Mouse (Mus musculus) midbrain, embryonic 13.5 days (tissue): Measurements from ENCODE around the gene Ak4. TPM values are rescaled to one million over a fixed set of nuclear protein-coding genes. Genes with fewer than 3 reads are reported as not detected.

ENCODE experiments used
- ATAC-seq: fragments of 200-750 bp; cut with Nextera tagmentation; 2 replicates; pipeline ENCODE4 v1.8.0; 2017; ENCODE audit warnings: mild to moderate bottlenecking, moderate TSS enrichment, moderate library complexity
- H3K27ac ChIP-seq: fragments of 300-500 bp; sonication (generic); 2 replicates; pipeline ENCODE4 v1.5.1; 2015; ENCODE audit warnings: inconsistent platforms, mild to moderate bottlenecking, moderate library complexity
- H3K27me3 ChIP-seq: fragments of 300-500 bp; sonication (generic); 2 replicates; pipeline ENCODE4 v1.6.1; 2015; ENCODE audit warnings: mild to moderate bottlenecking, inconsistent platforms
- H3K36me3 ChIP-seq: fragments of 300-500 bp; sonication (generic); 2 replicates; pipeline ENCODE4 v1.6.1; 2015; ENCODE audit warnings: mild to moderate bottlenecking, inconsistent platforms
- H3K4me1 ChIP-seq: fragments of 300-500 bp; sonication (generic); replicated peaks from 2 replicates; pipeline ENCODE4 v1.6.1; 2015; ENCODE audit warnings: inconsistent platforms
- H3K4me2 ChIP-seq: fragments of 300-500 bp; sonication (generic); replicated peaks from 2 replicates; pipeline ENCODE4 v1.6.1; 2015; ENCODE audit warnings: moderate library complexity, mild to moderate bottlenecking, inconsistent platforms
- H3K4me3 ChIP-seq: fragments of 300-500 bp; sonication (generic); replicated peaks from 2 replicates; pipeline ENCODE4 v1.5.1; 2015; ENCODE audit warnings: mild to moderate bottlenecking, inconsistent platforms
- H3K9ac ChIP-seq: fragments of 300-500 bp; sonication (generic); replicated peaks from 2 replicates; pipeline ENCODE4 v1.6.1; 2015; ENCODE audit warnings: mild to moderate bottlenecking, inconsistent platforms
- H3K9me3 ChIP-seq: fragments of 300-500 bp; sonication (generic); 2 replicates; pipeline ENCODE4 v1.6.1; 2016; ENCODE audit warnings: mild to moderate bottlenecking, inconsistent platforms
- WGBS: fragments of 180-500 bp; shearing (Covaris S2); methylation state at CpG from one replicate; pipeline ENCODE4 v1.1.7; 2015; 5-methylcytosine and 5-hydroxymethylcytosine counted together
- polyA plus RNA-seq: library from polyadenylated mRNA; unstranded; fragments of >200 nt; fragmentation: Nextera tagmentation; extraction: Ambion mirVana; gene quantifications from 2 replicates; pipeline ENCODE4 v1.2.1, GENCODE M21; 2015

Gene Ak4
- polyA plus RNA-seq, 1 experiment from 2014 or later, result 7.3 TPM

DNA sequence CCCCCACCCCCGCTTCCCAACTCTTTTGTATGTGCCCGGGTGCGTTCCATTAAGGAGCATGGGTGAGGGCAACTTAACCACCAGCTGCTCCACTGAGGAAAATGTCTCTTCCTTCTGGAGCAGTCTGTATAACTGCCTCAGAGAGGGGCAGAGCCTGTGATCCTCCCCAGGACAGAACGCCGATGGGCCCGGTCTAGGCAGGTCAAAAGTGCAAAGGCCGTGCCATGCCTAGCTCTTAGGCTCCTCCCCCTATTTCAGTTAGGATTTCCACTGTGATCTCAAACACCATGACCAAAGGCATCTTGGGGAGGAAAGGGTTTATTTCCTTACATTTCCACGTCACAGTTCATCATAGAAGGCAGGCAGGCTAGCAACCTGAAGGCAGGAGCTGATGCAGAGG, 29.6 kb downstream of the Ak4 start:
- no peak overlapping the region for H3K9ac ChIP-seq
- no peaks in the 10 kb centered on the region for H3K27me3 ChIP-seq
- WGBS, result 96% methylated on average over 8 of the region's 8 CpGs
- no peak overlapping the region for H3K4me2 ChIP-seq
- H3K9me3 ChIP-seq, result no peaks in the 10 kb centered on the region
- H3K4me3 ChIP-seq, result no peak overlapping the region
- H3K27ac ChIP-seq, result no peak overlapping the region
- H3K4me1 ChIP-seq, result no peaks in the 10 kb centered on the region
- no peaks in the 10 kb centered on the region for H3K36me3 ChIP-seq
- no peak for ATAC-seq

- no peak overlapping the region for H3K4me2 ChIP-seq
- H3K4me1 ChIP-seq, result no peaks in the 10 kb centered on the region
- no peak overlapping the region for H3K9ac ChIP-seq
- no peak for ATAC-seq
- no peaks in the 10 kb centered on the region for H3K27me3 ChIP-seq
- no peak overlapping the region for H3K27ac ChIP-seq
- no peaks in the 10 kb centered on the region for H3K9me3 ChIP-seq
- WGBS, result 92% methylated on average over 7 of the region's 7 CpGs
- no peak overlapping the region for H3K4me3 ChIP-seq
- H3K36me3 ChIP-seq, result no peaks in the 10 kb centered on the region
Observed at GRCm38 (mm10) chr4:101449344-101449743, 30.3 kb downstream of the Ak4 start.

GRCm38 (mm10) chr4:101450150-101450780, 31.2 kb downstream of the Ak4 start:
- H3K27ac ChIP-seq, result no peak overlapping the region
- ATAC-seq, result no peak
- no peak overlapping the region for H3K9ac ChIP-seq
- H3K4me3 ChIP-seq, result no peak overlapping the region
- H3K9me3 ChIP-seq, result no peaks in the 10 kb centered on the region
- H3K4me2 ChIP-seq, result no peak overlapping the region
- H3K27me3 ChIP-seq, result no peaks in the 10 kb centered on the region
- no peaks in the 10 kb centered on the region for H3K4me1 ChIP-seq
- WGBS, result 95% methylated on average over 20 of the region's 20 CpGs
- no peaks in the 10 kb centered on the region for H3K36me3 ChIP-seq

- Histone ChIP-seq H3K27ac (no peak overlapping the region), H3K36me3 (no peaks in the 10 kb centered on the region), H3K9ac (no peak overlapping the region), H3K4me1 (no peaks in the 10 kb centered on the region), H3K27me3 (no peaks in the 10 kb centered on the region), H3K4me3 (no peak overlapping the region), H3K9me3 (no peaks in the 10 kb centered on the region), H3K4me2 (no peak overlapping the region)
- ATAC-seq, result no peak
- 69% methylated on average over 4 of the region's 4 CpGs for WGBS
Observed at GRCm38 (mm10) chr4:101451089-101451488, 32.0 kb downstream of the Ak4 start.

GRCm38 (mm10) chr4:101452829-101453228, 33.8 kb downstream of the Ak4 start:
- no peaks in the 10 kb centered on the region for H3K36me3 ChIP-seq
- 87% methylated on average over 9 of the region's 9 CpGs for WGBS
- no peaks in the 10 kb centered on the region for H3K9me3 ChIP-seq
- no peak overlapping the region for H3K9ac ChIP-seq
- no peaks in the 10 kb centered on the region for H3K27me3 ChIP-seq
- H3K4me2 ChIP-seq, result no peak overlapping the region
- no peak overlapping the region for H3K27ac ChIP-seq
- no peak overlapping the region for H3K4me3 ChIP-seq
- H3K4me1 ChIP-seq, result no peaks in the 10 kb centered on the region
- no peak for ATAC-seq

- Histone ChIP-seq H3K36me3 (no peaks in the 10 kb centered on the region), H3K4me3 (no peak overlapping the region), H3K4me2 (no peak overlapping the region), H3K9me3 (no peaks in the 10 kb centered on the region), H3K27ac (no peak overlapping the region), H3K27me3 (no peaks in the 10 kb centered on the region), H3K4me1 (no peaks in the 10 kb centered on the region), H3K9ac (no peak overlapping the region)
- WGBS, result 90% methylated on average over 8 of the region's 8 CpGs
- no peak for ATAC-seq
Observed at GRCm38 (mm10) chr4:101457176-101457575, 38.1 kb downstream of the Ak4 start.

DNA sequence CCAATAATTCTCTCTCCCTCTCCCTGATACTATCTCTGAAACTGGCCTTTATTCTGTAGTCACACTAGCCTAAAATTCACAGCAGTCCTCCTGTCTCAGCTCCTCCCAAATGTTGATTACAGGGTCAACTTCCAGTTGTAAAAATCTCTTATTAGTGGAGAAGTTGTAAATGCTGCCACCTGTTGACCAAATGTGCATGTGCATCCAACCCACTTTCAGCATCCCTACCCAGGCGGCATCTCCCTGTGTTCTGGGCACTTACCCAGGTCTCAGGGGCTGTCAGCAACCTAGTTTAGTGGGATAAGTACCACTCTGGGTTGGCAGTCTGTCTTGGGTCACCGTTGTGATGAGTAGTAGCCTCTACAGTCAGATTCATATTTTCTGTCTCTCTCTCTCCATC, 39.3 kb downstream of the Ak4 start:
- Histone ChIP-seq H3K4me1 (no peaks in the 10 kb centered on the region), H3K27me3 (no peaks in the 10 kb centered on the region), H3K27ac (no peak overlapping the region), H3K36me3 (no peaks in the 10 kb centered on the region), H3K4me3 (no peak overlapping the region), H3K4me2 (no peak overlapping the region), H3K9me3 (no peaks in the 10 kb centered on the region), H3K9ac (no peak overlapping the region)
- ATAC-seq, result no peak
- WGBS, result 58% methylated on average over 2 of the region's 2 CpGs

DNA sequence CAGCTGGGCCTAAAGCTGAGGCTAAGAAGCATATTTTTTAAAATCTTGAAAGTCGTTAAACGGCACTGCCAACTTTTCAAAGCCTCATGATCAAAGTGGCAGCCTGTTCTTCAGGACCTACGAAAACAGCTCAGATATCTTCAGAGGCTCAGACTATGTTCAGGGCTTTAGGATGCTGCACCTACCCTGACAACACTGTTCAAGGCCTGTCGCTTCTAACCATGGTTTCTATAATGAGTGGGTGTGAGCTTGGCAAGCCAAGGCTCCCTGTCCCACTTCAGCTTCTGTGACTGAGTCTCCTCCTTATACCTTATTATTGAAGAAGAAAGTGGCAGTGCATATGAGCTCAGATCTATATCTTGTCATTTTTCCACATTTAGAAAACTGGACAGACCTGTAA, 40.3 kb downstream of the Ak4 start:
- no peaks in the 10 kb centered on the region for H3K27me3 ChIP-seq
- ATAC-seq, result no peak
- no peaks in the 10 kb centered on the region for H3K4me1 ChIP-seq
- 93% methylated on average over 4 of the region's 4 CpGs for WGBS
- H3K27ac ChIP-seq, result no peak overlapping the region
- no peak overlapping the region for H3K4me2 ChIP-seq
- no peak overlapping the region for H3K4me3 ChIP-seq
- H3K9me3 ChIP-seq, result no peaks in the 10 kb centered on the region
- H3K9ac ChIP-seq, result no peak overlapping the region
- no peaks in the 10 kb centered on the region for H3K36me3 ChIP-seq

DNA sequence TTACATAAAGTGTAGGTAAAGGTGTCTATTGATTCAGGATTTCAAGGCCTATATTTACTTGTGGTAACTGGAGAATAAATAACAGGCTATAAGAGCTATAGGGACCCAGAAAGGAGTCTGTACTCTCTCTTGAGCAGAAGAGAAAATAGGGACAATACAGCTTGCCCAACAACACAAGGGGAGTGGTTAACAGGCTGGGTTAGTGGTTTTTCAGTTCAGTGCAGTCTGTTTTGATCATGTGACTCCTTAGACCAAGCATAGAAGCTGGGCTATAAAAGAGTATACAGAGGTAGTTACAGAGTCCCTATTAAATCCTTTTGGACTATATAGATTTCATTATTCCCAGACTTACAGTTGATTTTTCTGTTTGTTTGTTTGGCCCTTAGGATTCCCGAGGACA, 41.0 kb downstream of the Ak4 start:
- Histone ChIP-seq H3K27ac (no peak overlapping the region), H3K9ac (no peak overlapping the region), H3K4me2 (no peak overlapping the region), H3K4me1 (no peaks in the 10 kb centered on the region), H3K27me3 (no peaks in the 10 kb centered on the region), H3K36me3 (no peaks in the 10 kb centered on the region), H3K4me3 (no peak overlapping the region), H3K9me3 (no peaks in the 10 kb centered on the region)
- WGBS, result 92% methylated on average over 1 of the region's 1 CpGs
- no peak for ATAC-seq

DNA sequence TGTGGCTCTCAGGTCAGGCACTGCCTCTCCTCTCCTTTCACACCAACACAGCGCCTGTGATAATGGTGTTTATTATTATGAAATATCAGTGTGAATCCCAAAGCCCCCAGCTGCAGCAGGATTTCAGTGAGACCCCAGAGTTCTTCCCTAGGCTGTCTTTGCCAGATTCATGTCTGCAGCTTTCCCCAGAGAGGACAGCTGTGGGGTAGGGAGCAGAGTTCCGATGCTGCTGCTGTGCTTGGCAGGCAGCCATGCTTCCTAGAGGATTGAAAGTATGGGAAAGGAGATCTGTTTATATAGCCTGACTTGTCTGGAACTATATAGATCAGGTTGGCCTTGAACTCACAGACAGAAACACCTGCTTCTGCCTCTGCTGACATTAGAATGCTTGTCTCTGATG, 43.0 kb downstream of the Ak4 start:
- Histone ChIP-seq H3K36me3 (no peaks in the 10 kb centered on the region), H3K4me1 (no peaks in the 10 kb centered on the region), H3K4me3 (no peak overlapping the region), H3K27ac (no peak overlapping the region), H3K4me2 (no peak overlapping the region), H3K9me3 (no peaks in the 10 kb centered on the region), H3K9ac (no peak overlapping the region), H3K27me3 (no peaks in the 10 kb centered on the region)
- ATAC-seq, result no peak
- WGBS, result 91% methylated on average over 2 of the region's 2 CpGs

GRCm38 (mm10) chr4:101466264-101466663, 47.2 kb downstream of the Ak4 start:
- Histone ChIP-seq H3K4me2 (no peak overlapping the region), H3K9me3 (no peaks in the 10 kb centered on the region), H3K36me3 (no peaks in the 10 kb centered on the region), H3K27me3 (no peaks in the 10 kb centered on the region), H3K27ac (no peak overlapping the region), H3K9ac (no peak overlapping the region), H3K4me1 (no peaks in the 10 kb centered on the region), H3K4me3 (no peak overlapping the region)
- no peak for ATAC-seq
- 88% methylated on average over 3 of the region's 3 CpGs for WGBS

DNA sequence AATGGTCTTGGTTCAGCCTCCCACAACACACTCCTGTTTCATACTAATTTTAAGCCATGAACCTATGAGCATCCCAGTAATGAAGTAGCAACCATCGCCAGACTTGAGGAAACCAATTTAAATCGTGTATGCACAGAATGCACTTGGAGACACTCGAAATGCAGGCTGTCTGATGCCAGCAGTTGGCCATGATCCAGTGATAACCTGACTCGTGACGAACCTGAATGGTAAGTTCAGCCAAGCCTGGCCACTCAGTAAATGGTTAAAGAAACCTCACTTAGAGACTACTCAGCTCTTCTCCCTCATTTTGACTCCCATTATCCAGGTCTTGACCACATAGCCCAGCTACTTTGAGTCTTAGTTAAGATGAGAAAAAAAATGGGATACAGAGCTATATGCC, 50.2 kb downstream of the Ak4 start:
- Histone ChIP-seq H3K9me3 (no peaks in the 10 kb centered on the region), H3K4me3 (no peak overlapping the region), H3K36me3 (no peaks in the 10 kb centered on the region), H3K4me1 (no peaks in the 10 kb centered on the region), H3K27me3 (no peaks in the 10 kb centered on the region), H3K9ac (no peak overlapping the region), H3K4me2 (no peak overlapping the region), H3K27ac (no peak overlapping the region)
- ATAC-seq, result no peak
- 87% methylated on average over 5 of the region's 5 CpGs for WGBS

GRCm38 (mm10) chr4:101470543-101470942, 51.5 kb downstream of the Ak4 start:
- 67% methylated on average over 5 of the region's 5 CpGs for WGBS
- ATAC-seq, result no peak
- no peaks in the 10 kb centered on the region for H3K9me3 ChIP-seq

More at GRCm38 (mm10) chr4:101470543-101470942, 51.5 kb downstream of the Ak4 start:
- no peaks in the 10 kb centered on the region for H3K27me3 ChIP-seq
- no peak overlapping the region for H3K27ac ChIP-seq
- H3K9ac ChIP-seq, result no peak overlapping the region
- no peak overlapping the region for H3K4me2 ChIP-seq
- H3K4me1 ChIP-seq, result no peaks in the 10 kb centered on the region
- no peaks in the 10 kb centered on the region for H3K36me3 ChIP-seq
- H3K4me3 ChIP-seq, result no peak overlapping the region
